8 mouse cellular contexts compared by ENCODE assay signal in the genomic region with DNA sequence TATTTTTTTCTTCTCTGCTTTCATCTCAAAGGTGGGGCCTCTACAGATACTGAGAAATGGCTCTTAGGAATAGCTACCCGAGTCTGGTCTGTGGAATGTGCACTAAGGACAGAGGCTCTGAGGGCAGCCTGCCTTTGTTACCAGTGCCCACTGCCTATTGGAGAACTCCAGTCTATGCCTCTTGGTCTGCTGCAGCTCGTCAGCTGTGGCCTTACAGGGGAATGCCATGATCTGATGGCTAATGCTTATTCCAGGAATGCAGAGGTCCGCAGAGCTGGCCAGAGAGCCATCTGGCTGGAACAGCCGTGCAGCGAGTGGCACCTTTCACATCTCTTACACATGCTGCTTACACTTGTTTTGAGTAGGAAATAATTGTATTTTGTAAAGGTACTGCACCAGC. TPM values are rescaled to one million over a fixed set of nuclear protein-coding genes. Genes with fewer than 3 reads are reported as not detected.
DNase-seq lines count a peak whose midpoint lies in the region; ATAC-seq and TF ChIP-seq lines count a peak whose summit lies in the region.

No protein-coding gene starts in this region.

- peaks cover 28% of the 10 kb centered on the region; the same call in 1 of the 2 replicates for H3K36me3 ChIP-seq in forebrain, embryonic 14.5 days (ENCODE audit: control insufficient read depth, insufficient read depth, low read length)
- H3K36me3 ChIP-seq in stomach, embryonic 14.5 days (ENCODE audit: control insufficient read depth, insufficient read depth, low read length), result peaks cover 4% of the 10 kb centered on the region

- 26% methylated on average over 5 of the region's 5 CpGs for WGBS in lung, adult 2 months
- 55% methylated on average over 5 of the region's 5 CpGs for WGBS in forebrain, embryonic 14.5 days
- WGBS in stomach, embryonic 14.5 days, result 63% methylated on average over 5 of the region's 5 CpGs

- no peak for TF ChIP-seq POLR2A in lung, adult 2 months (IDR thresholded peaks at IDR 0.05; ENCODE audit: borderline replicate concordance, extremely low read depth, low read depth, low read length)

- H3K9ac ChIP-seq in forebrain, embryonic 14.5 days (ENCODE audit: low read length), result peak overlapping the region; percentile 38; the same call in 1 of the 2 replicates
- no peak overlapping the region for H3K9ac ChIP-seq in stomach, embryonic 14.5 days (replicated peaks; ENCODE audit: low read depth, low read length)

- H3K4me2 ChIP-seq in forebrain, embryonic 14.5 days (ENCODE audit: low read length), result peak overlapping the region; percentile 76
- H3K4me2 ChIP-seq in stomach, embryonic 14.5 days (replicated peaks; ENCODE audit: low read depth, low read length), result peak overlapping the region; percentile 63; the same call in 1 of the 2 replicates

- H3K4me1 ChIP-seq in lung, adult 2 months (ENCODE audit: control insufficient read depth, insufficient read depth, low read length), result peaks cover 41% of the 10 kb centered on the region
- peaks cover 53% of the 10 kb centered on the region for H3K4me1 ChIP-seq in forebrain, embryonic 14.5 days (ENCODE audit: control insufficient read depth, insufficient read depth, low read length)
- H3K4me1 ChIP-seq in stomach, embryonic 14.5 days (ENCODE audit: control insufficient read depth, insufficient read depth, low read length), result peaks cover 32% of the 10 kb centered on the region

- H3K27me3 ChIP-seq in forebrain, embryonic 14.5 days (replicated peaks; ENCODE audit: control insufficient read depth, insufficient read depth, low read length), result no peaks in the 10 kb centered on the region
- H3K27me3 ChIP-seq in stomach, embryonic 14.5 days (ENCODE audit: control insufficient read depth, insufficient read depth, low read length), result no peaks in the 10 kb centered on the region

- ATAC-seq in forebrain, embryonic 14.5 days, result no peak
- ATAC-seq in stomach, embryonic 14.5 days (ENCODE audit: insufficient number of reproducible peaks, insufficient read depth, low FRiP score, low read depth), result no peak

- H3K9me3 ChIP-seq in forebrain, embryonic 14.5 days (replicated peaks; ENCODE audit: control insufficient read depth, low read length), result no peaks in the 10 kb centered on the region
- H3K9me3 ChIP-seq in stomach, embryonic 14.5 days (ENCODE audit: control insufficient read depth, low read depth, low read length), result no peaks in the 10 kb centered on the region

- no peak overlapping the region for H3K27ac ChIP-seq in forebrain, embryonic 14.5 days (ENCODE audit: low read depth, low read length)
- no peak overlapping the region for H3K27ac ChIP-seq in stomach, embryonic 14.5 days (ENCODE audit: low read length)

- no peak for DNase-seq in lung, adult 2 months
- no peak for DNase-seq in lung, postnatal 25 days (ENCODE audit: low spot score)
- DNase-seq in forebrain, embryonic 14.5 days (ENCODE audit: low spot score), result no peak
- peak; percentile 45 for DNase-seq in kidney, postnatal 14 days
- DNase-seq in adrenal gland, postnatal 36 days, result no peak
- DNase-seq in gastrocnemius, postnatal 10 days, result no peak
- DNase-seq in spleen, postnatal 4 days (ENCODE audit: low spot score in 2 of 2), result no peak

- TF ChIP-seq CTCF in lung, adult 2 months (IDR thresholded peaks at IDR 0.05; ENCODE audit: insufficient read depth, low read length), result no peak

- peak overlapping the region; percentile 12 for H3K4me3 ChIP-seq in lung, adult 2 months (replicated peaks; ENCODE audit: extremely low read depth, low read depth, low read length)
- no peak overlapping the region for H3K4me3 ChIP-seq in forebrain, embryonic 14.5 days (ENCODE audit: low read depth, low read length)
- no peak overlapping the region; the same call in 1 of the 2 replicates for H3K4me3 ChIP-seq in stomach, embryonic 14.5 days (ENCODE audit: low read depth, low read length)

RNA-seq across cellular contexts. Expression of gene Sptan1, which starts 2.4 kb away (rescaled TPM):
- 299 and 313 TPM in 2 replicates for polyA plus RNA-seq in lung, adult 2 months (2012; rRNA removed)
- 310 and 312 TPM in 2 replicates for polyA plus RNA-seq in forebrain, embryonic 14.5 days (2014; fragmentation: Nextera tagmentation; extraction: Ambion mirVana)
- 136 and 139 TPM in 2 replicates for polyA plus RNA-seq in stomach, embryonic 14.5 days (2014; fragmentation: Nextera tagmentation; extraction: Ambion mirVana)
- total RNA-seq in adrenal gland, postnatal 36 days (2021), result 100 to 1,000 TPM; 197 to 273 TPM
- total RNA-seq in gastrocnemius, postnatal 10 days (2021), result 100 to 1,000 TPM; 103 to 127 TPM

RNA-seq across cellular contexts. Expression of gene Gle1, which starts 32.5 kb away (rescaled TPM):
- polyA plus RNA-seq in lung, adult 2 months (2012; rRNA removed), result 20.4 and 27.1 TPM in 2 replicates
- 54.0 and 63.3 TPM in 2 replicates for polyA plus RNA-seq in forebrain, embryonic 14.5 days (2014; fragmentation: Nextera tagmentation; extraction: Ambion mirVana)
- polyA plus RNA-seq in stomach, embryonic 14.5 days (2014; fragmentation: Nextera tagmentation; extraction: Ambion mirVana), result 57.7 and 59.4 TPM in 2 replicates
- total RNA-seq in adrenal gland, postnatal 36 days (2021), result 10 to 100 TPM; 29.8 to 32.1 TPM
- total RNA-seq in gastrocnemius, postnatal 10 days (2021), result 10 to 100 TPM; 20.9 to 21.7 TPM
